ENCODE assay signal across 15 mouse cellular contexts in the genomic region with DNA sequence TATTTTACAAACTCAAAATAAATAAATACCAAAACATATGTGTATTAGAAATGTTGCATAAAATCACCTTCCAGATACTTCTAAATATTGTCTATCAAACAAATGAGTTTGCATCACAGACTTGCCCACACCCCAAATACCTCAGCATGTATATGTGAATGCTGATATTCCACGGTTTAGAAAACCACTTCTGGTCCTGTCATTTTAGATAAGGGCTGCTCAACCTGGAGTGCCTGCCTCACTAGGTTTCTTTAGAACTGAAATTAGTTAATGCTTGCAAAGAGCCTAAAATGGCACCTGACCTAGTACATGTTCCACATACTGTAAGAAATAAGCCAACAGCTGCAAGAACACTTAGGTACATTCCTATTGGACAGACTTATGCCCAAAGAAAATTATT. TPM values are rescaled to one million over a fixed set of nuclear protein-coding genes. Genes with fewer than 3 reads are reported as not detected.
"Had no signal": no experiment of that assay in that cellular context is flagged by ENCODE, and none has a peak within 500 bp of the region (broad histone marks: within the 10 kb centered on the region; RNA-seq: fewer than 3 reads in every experiment).

No protein-coding gene starts in this region.

- H3K4me2 ChIP-seq: limb, embryonic 12.5 days; lung, embryonic 15.5 days; midbrain, embryonic 15.5 days; neural tube, embryonic 12.5 days; stomach, embryonic 15.5 days had no signal

- DNase-seq: kidney, adult 2 months; kidney, postnatal 25 days; lung, postnatal 14 days; thymus, adult 2 months; thymus, postnatal 36 days had no signal

- H3K9me3 ChIP-seq: limb, embryonic 12.5 days; lung, embryonic 15.5 days; midbrain, embryonic 15.5 days; neural tube, embryonic 12.5 days; stomach, embryonic 15.5 days had no signal

- H3K9ac ChIP-seq: limb, embryonic 12.5 days; lung, embryonic 15.5 days; midbrain, embryonic 15.5 days; neural tube, embryonic 12.5 days; stomach, embryonic 15.5 days had no signal

- H3K4me3 ChIP-seq: layer of hippocampus, adult 2 months; limb, embryonic 12.5 days; lung, embryonic 15.5 days; midbrain, embryonic 15.5 days; neural tube, embryonic 12.5 days; stomach, embryonic 15.5 days had no signal

- H3K27ac ChIP-seq: layer of hippocampus, adult 2 months; macrophage; midbrain, embryonic 15.5 days; neural tube, embryonic 12.5 days had no signal

- H3K36me3 ChIP-seq: lung, embryonic 15.5 days; midbrain, embryonic 15.5 days; neural tube, embryonic 12.5 days; stomach, embryonic 15.5 days had no signal

- H3K27me3 ChIP-seq: limb, embryonic 12.5 days; lung, embryonic 15.5 days; midbrain, embryonic 15.5 days; neural tube, embryonic 12.5 days; stomach, embryonic 15.5 days had no signal

- ATAC-seq: intestine, embryonic 16.5 days; midbrain, embryonic 15.5 days had no signal

RNA-seq across cellular contexts. Expression of a gene that starts 5.7 kb away (rescaled TPM):
- total RNA-seq: monocyte, adult 5-6 weeks; neutrophil, adult 5-6 weeks had no signal
